Mouse (Mus musculus) liver, adult 10 weeks (tissue): ENCODE data around the gene N4bp2l2. TPM values are rescaled to one million over a fixed set of nuclear protein-coding genes. Genes with fewer than 3 reads are reported as not detected.

Source experiments
- polyA plus RNA-seq: library from polyadenylated mRNA; stranded (reverse); fragments of 350-450 nt; fragmentation: Illumina TruSeq; extraction: RNeasy Lipid Tissue Mini Kit (QIAGEN cat#74804); gene quantifications from one replicate; pipeline ENCODE4 v1.2.3, GENCODE M21; 2014; ENCODE audit warnings: low read depth, low replicate concordance

The N4bp2l2 gene
- polyA plus RNA-seq = 64.5 TPM

GRCm38 (mm10) chr5:150666133-150666739, at the start of gene N4bp2l2:
N4bp2l2 (minus strand) TSS chr5:150666183.

GRCm38 (mm10) chr5:150673153-150673835, 7.3 kb upstream of the N4bp2l2 start, which contains the start of gene Pds5b:
Pds5b (plus strand) TSS chr5:150673739.

GRCm38 (mm10) chr5:150597088-150597487, 68.9 kb downstream of the N4bp2l2 start, which contains the start of gene N4bp2l1:
N4bp2l1 (minus strand) TSS chr5:150597188.

Other genes with a start within 250 kb of the N4bp2l2 start
- not detected for gene Zar1l, start 148.0 kb downstream of the N4bp2l2 start, polyA plus RNA-seq
- 0.79 TPM for gene Brca2, start 143.6 kb downstream of the N4bp2l2 start, polyA plus RNA-seq
- gene N4bp2l1, start 69.0 kb downstream of the N4bp2l2 start, polyA plus RNA-seq = 94.8 TPM
- gene Pds5b, start 7.6 kb upstream of the N4bp2l2 start, polyA plus RNA-seq = 12.0 TPM